Mouse (Mus musculus) kidney, embryonic 16.5 days (tissue): Measurements from ENCODE around the gene Cbx1. TPM values are rescaled to one million over a fixed set of nuclear protein-coding genes. Genes with fewer than 3 reads are reported as not detected.

Source experiments
- ATAC-seq: fragments of 200-750 bp; cut with Nextera tagmentation; 2 replicates; pipeline ENCODE4 v1.8.0; 2017; ENCODE audit warnings: moderate TSS enrichment; ENCODE audit not compliant: low FRiP score, low TSS enrichment
- H3K27ac ChIP-seq: fragments of 300-500 bp; sonication (generic); 2 replicates; pipeline ENCODE4 v1.5.1; 2014; ENCODE audit warnings: low read length
- H3K27me3 ChIP-seq: fragments of 300-500 bp; sonication (generic); 2 replicates; pipeline ENCODE4 v1.6.1; 2014; ENCODE audit warnings: low read length, control low read depth, mixed read lengths; ENCODE audit not compliant: insufficient read depth
- H3K36me3 ChIP-seq: fragments of 300-500 bp; sonication (generic); 2 replicates; pipeline ENCODE4 v1.6.1; 2014; ENCODE audit warnings: low read length, control low read depth, mixed read lengths; ENCODE audit not compliant: insufficient read depth
- H3K4me1 ChIP-seq: fragments of 300-500 bp; sonication (generic); 2 replicates; pipeline ENCODE4 v1.6.1; 2014; ENCODE audit warnings: low read length, control low read depth, mixed read lengths; ENCODE audit not compliant: insufficient read depth
- H3K4me2 ChIP-seq: fragments of 300-500 bp; sonication (generic); replicated peaks from 2 replicates; pipeline ENCODE4 v1.6.1; 2014; ENCODE audit warnings: low read depth, low read length
- H3K4me3 ChIP-seq: fragments of 300-500 bp; sonication (generic); 2 replicates; pipeline ENCODE4 v1.5.1; 2014; ENCODE audit warnings: mild to moderate bottlenecking, low read length
- H3K9ac ChIP-seq: fragments of 300-500 bp; sonication (generic); replicated peaks from 2 replicates; pipeline ENCODE4 v1.6.1; 2014; ENCODE audit warnings: low read length
- H3K9me3 ChIP-seq: fragments of 300-500 bp; sonication (generic); 2 replicates; pipeline ENCODE4 v1.6.1; 2016; ENCODE audit warnings: low read length, control low read depth
- whole genome bisulfite sequencing: fragments of 180-500 bp; shearing (Covaris S2); extraction: QIAGEN DNeasy Blood & Tissue Kit; methylation state at CpG from one replicate; pipeline ENCODE4 v1.1.7; 2014; 5-methylcytosine and 5-hydroxymethylcytosine counted together
- polyA plus RNA-seq: library from polyadenylated mRNA; unstranded; fragments of >200 nt; fragmentation: Nextera tagmentation; extraction: Ambion mirVana; gene quantifications from 2 replicates; pipeline ENCODE4 v1.2.1, GENCODE M21; 2015

Gene Cbx1
- polyA plus RNA-seq, 1 experiment from 2014 or later: 109 TPM

DNA sequence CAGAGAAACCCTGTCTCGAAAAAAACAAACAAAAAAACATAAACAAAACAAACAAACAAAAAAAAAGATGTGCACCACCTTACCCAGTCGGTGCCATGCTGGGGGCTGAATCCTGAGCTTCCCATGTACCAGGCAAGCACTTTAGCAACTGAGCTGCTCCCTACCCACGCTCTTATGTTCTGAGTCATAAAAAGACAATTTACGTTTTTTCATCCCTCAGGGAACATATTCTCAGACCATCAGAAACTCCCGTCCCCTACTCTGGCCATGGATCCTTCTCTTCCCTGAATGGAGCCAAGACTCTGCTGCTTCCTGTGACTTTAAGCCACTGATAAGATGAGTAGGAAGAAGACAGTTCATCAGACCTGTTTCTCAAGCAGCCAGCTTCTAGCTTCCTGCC lies 30.5 kb upstream of the Cbx1 start:
- Histone ChIP-seq H3K27me3 (no peaks in the 10 kb centered on the region), H3K9ac (no peak overlapping the region), H3K9me3 (no peaks in the 10 kb centered on the region), H3K4me2 (no peak overlapping the region), H3K4me3 (no peak overlapping the region), H3K27ac (no peak overlapping the region), H3K4me1 (0 out of 2 replicates have a peak, but pooled peaks cover 7% of the 10 kb centered on the region), H3K36me3 (no peaks in the 10 kb centered on the region)
- ATAC-seq: no peak
- WGBS: 62% methylated on average over 5 of the region's 5 CpGs

DNA sequence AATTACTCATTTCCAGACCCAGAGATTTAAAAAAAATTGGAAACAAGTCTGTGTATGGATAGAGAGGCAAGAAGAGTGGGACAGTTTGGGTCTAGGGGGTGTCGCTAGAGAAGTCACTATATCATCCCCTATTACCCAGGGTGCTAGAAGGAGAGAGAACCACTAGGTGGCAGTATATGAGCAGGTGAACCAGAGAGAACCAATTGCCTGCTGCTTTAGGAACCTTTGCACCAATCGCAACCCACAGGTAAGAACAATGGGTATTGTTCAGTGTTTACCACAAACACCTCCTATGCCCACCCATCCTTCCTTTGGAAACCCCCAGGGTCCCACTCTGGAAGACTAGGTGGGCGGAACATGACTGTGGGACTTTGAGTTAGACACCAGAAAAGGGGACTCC lies 28.9 kb upstream of the Cbx1 start:
- no peak overlapping the region for H3K9ac ChIP-seq
- no peak overlapping the region for H3K27ac ChIP-seq
- 0 out of 2 replicates have a peak, but pooled peaks cover 7% of the 10 kb centered on the region for H3K4me1 ChIP-seq
- no peaks in the 10 kb centered on the region for H3K27me3 ChIP-seq
- peak; percentile 37; the same call in 1 of the 2 replicates for ATAC-seq
- no peak overlapping the region for H3K4me3 ChIP-seq
- no peaks in the 10 kb centered on the region for H3K36me3 ChIP-seq
- 58% methylated on average over 3 of the region's 3 CpGs for WGBS
- no peak overlapping the region for H3K4me2 ChIP-seq
- no peaks in the 10 kb centered on the region for H3K9me3 ChIP-seq

DNA sequence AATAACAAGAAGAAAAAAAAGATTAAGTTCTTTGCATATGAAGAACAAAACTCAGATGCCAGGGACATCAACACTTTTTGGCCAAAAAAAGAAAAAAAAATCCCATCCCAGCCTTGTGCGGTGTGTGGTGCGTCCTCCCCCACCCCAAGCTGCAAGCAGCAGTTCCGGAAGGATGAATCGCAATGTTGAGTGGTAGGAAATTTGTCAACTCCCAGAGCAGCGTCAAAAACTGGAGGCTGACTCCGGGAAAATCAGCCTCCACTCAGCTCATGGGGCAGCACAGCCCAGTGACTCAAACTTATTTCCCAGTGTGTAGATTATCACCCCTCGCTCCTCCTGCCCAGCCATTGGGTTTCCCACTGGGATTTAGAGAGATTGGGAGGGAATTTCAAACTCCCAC lies 26.9 kb upstream of the Cbx1 start:
- Histone ChIP-seq H3K27ac (no peak overlapping the region), H3K4me2 (no peak overlapping the region), H3K9ac (0 out of 2 replicates have a peak overlapping the region, but pooled peaks have one; percentile 18), H3K36me3 (no peaks in the 10 kb centered on the region), H3K9me3 (no peaks in the 10 kb centered on the region), H3K4me3 (no peak overlapping the region), H3K4me1 (0 out of 2 replicates have a peak, but pooled peaks cover 7% of the 10 kb centered on the region), H3K27me3 (no peaks in the 10 kb centered on the region)
- 43% methylated on average over 7 of the region's 7 CpGs for WGBS
- no peak for ATAC-seq

DNA sequence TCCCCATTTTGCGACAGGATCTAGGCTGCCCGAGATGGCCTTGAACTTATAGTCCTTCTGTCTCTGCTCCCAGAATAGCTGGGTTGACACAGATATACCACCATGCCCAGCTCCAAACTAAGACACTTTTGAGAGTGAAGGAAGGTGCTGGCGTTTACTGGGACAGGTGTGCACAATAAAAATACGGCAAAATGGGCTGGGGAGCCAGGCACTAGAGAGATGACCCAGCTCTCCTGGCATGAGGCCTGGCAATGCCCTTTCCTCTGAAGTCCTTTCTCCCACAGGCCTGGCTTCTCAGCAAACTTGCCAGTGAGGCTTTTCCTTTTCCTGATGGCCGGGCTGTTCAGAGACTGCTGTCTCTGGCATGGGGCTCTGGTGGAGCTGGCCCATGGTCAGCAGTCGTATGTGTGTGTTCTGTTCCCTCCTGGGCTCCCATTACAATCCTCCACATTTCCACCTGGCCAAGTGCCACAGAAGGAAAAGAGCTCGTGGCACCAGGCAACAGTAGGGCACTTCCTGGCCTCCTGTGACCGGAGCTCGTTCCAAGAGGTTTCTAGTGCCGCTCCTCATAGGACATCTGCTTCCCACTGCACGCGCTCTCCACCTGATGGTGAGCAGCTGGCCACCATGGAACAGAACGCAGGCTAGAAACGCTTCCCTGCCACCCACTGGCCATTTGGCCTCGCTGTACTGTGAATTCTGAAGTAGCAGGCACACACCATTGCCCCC lies 26.0 kb upstream of the Cbx1 start:
- Histone ChIP-seq H3K4me2 (no peak overlapping the region), H3K4me3 (no peak overlapping the region)

DNA sequence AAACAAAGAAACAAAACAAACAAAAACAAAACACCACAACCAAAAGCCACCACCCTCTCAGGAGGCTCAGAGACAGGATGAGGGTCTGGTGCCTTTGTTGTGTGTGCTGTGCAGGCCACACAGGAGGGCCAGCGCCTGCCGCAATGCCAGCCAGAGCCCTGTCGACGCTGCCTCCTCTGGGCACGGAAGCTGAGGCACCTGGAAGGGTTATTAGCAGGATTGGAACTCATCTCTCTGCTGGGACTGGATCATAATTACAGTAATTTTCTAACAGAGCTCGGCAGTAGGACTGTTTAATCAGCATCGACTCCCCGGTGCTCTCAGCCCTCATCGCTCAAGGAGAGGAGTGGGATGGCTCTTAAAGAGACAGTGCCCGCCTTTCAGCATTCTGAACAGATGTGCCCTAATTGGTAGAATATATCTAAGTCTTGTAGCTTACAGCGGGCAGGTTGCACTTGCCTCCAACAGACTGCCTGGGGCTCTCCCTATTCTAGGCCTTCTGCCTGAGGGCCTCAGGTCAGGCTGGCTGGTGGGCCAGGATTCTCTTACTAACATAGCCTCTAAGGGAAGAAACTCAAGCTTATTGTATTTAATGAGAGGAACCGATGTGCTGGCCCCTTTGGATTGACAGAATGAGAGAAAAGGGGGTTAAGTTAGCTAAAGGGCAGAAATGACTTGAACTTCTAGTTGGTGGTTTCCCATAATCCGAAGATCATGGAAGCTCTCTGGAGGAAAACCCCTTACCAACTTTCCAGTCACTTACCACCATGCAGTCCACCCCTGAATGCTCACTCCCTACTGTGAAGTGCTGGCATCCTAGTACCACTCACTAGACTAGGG lies 24.2 kb upstream of the Cbx1 start:
- ATAC-seq: no peak
- Histone ChIP-seq H3K27me3 (no peaks in the 10 kb centered on the region), H3K9me3 (no peaks in the 10 kb centered on the region), H3K9ac (no peak overlapping the region), H3K4me1 (peaks cover 15% of the 10 kb centered on the region; the same call in 1 of the 2 replicates), H3K4me3 (no peak overlapping the region), H3K27ac (peak overlapping the region; percentile 67), H3K36me3 (peaks cover 9% of the 10 kb centered on the region; the same call in 1 of the 2 replicates), H3K4me2 (no peak overlapping the region)
- WGBS: 54% methylated on average over 13 of the region's 13 CpGs

More for the DNA sequence above, 26.0 kb upstream of the Cbx1 start:
- no peak for ATAC-seq
- H3K9ac ChIP-seq: no peak overlapping the region
- H3K27ac ChIP-seq: no peak overlapping the region
- H3K36me3 ChIP-seq: 0 out of 2 replicates have a peak, but pooled peaks cover 1% of the 10 kb centered on the region
- H3K9me3 ChIP-seq: no peaks in the 10 kb centered on the region
- peaks cover 14% of the 10 kb centered on the region; the same call in 1 of the 2 replicates for H3K4me1 ChIP-seq
- 62% methylated on average over 15 of the region's 15 CpGs for WGBS
- H3K27me3 ChIP-seq: no peaks in the 10 kb centered on the region

DNA sequence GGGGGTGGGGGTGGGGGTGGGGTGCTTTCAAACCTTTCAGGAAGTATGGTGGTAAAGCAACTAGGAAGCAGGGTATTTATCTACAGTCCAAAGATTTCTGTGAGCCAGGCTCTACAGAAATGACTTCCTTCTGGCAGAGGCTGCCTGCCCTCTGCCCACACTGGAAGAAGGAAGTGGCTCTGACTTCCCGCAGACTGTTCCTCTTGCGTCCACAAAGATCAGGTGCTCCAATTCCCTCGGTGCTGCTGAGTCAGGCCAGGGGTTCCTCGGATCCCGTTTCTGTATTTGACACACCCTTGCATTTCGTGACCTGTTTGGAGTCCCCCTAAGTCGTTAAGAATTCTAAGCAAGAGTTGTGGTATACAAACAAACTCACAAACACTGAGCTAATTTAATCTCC lies 23.3 kb upstream of the Cbx1 start:
- WGBS: 61% methylated on average over 7 of the region's 7 CpGs
- H3K9ac ChIP-seq: no peak overlapping the region
- no peak overlapping the region for H3K4me2 ChIP-seq
- no peak overlapping the region for H3K4me3 ChIP-seq
- H3K27me3 ChIP-seq: no peaks in the 10 kb centered on the region
- peaks cover 15% of the 10 kb centered on the region; the same call in 1 of the 2 replicates for H3K4me1 ChIP-seq
- ATAC-seq: no peak
- H3K9me3 ChIP-seq: no peaks in the 10 kb centered on the region
- peaks cover 18% of the 10 kb centered on the region; the same call in 1 of the 2 replicates for H3K36me3 ChIP-seq
- peak overlapping the region; percentile 67 for H3K27ac ChIP-seq

DNA sequence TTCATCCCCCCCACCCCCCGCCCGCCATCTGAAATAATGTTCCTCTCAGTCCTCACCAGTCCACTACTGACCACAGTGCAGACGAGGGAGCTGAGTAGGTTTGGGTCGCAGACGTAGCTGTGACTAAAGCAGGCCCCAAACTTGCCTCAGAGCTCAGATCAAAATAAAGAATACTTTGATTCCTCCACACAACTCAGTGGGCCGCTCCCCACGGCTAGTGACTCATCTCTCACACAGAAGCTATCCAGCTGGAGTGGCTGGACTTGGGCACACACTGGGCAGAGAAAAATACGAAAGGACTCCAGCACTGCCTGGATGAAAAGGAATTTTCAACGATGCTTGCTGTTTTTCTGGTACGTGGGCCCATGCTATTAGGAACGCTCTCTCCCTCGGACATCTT lies 22.4 kb upstream of the Cbx1 start:
- no peak overlapping the region for H3K9ac ChIP-seq
- peaks cover 11% of the 10 kb centered on the region; the same call in 1 of the 2 replicates for H3K4me1 ChIP-seq
- H3K9me3 ChIP-seq: no peaks in the 10 kb centered on the region
- H3K27ac ChIP-seq: peak overlapping the region; percentile 2; the same call in 1 of the 2 replicates
- 75% methylated on average over 12 of the region's 12 CpGs for WGBS
- no peak for ATAC-seq
- H3K4me3 ChIP-seq: no peak overlapping the region
- H3K4me2 ChIP-seq: no peak overlapping the region
- H3K36me3 ChIP-seq: peaks cover 27% of the 10 kb centered on the region
- no peaks in the 10 kb centered on the region for H3K27me3 ChIP-seq

DNA sequence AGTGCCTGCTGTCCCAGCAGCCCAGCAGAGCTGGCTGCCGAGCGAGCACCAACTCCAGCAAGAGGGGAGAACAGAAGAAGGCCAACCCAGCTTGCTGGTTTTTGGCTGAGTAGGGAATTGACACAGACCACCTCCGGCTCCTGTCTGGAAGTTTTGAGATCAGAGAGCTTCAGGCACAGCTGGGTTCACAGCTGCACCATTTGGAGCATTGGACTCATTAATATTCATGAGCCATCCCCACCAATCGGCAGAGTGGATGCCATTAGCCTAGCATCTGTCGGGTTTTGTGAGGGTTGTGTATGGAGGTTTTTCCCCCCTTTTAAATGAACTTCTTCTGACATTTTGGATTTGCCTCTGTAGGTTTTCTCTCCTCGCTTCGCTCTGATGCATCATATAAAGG lies 21.8 kb upstream of the Cbx1 start:
- WGBS: 47% methylated on average over 7 of the region's 7 CpGs
- no peaks in the 10 kb centered on the region for H3K27me3 ChIP-seq
- H3K9ac ChIP-seq: no peak overlapping the region
- H3K36me3 ChIP-seq: peaks cover 32% of the 10 kb centered on the region
- no peak overlapping the region for H3K4me2 ChIP-seq
- H3K4me1 ChIP-seq: peaks cover 8% of the 10 kb centered on the region; the same call in 1 of the 2 replicates
- ATAC-seq: no peak
- H3K4me3 ChIP-seq: no peak overlapping the region
- H3K27ac ChIP-seq: 0 out of 2 replicates have a peak overlapping the region, but pooled peaks have one; percentile 2
- no peaks in the 10 kb centered on the region for H3K9me3 ChIP-seq

DNA sequence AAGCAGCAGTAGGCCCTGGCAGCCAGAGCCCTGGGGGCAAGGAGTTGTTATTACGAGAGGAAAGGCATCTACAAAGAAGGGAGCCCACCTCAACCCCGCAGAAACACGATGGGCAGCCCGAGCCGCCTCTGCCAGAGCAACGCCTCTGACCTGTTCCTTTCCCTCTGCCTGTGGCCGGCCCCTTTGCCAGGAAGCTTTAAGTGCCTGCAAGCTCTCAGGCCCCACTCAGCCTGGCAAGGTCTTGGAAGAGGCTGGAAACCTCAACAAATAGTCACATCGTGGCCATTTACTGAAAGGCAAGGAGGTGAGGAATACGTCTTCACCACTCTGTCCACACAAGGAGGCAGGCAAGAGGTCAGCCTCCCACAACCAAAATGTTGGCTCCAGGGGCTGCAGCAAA lies 20.7 kb upstream of the Cbx1 start:
- Histone ChIP-seq H3K9me3 (no peaks in the 10 kb centered on the region), H3K27ac (0 out of 2 replicates have a peak overlapping the region, but pooled peaks have one; percentile 2), H3K4me1 (peaks cover 8% of the 10 kb centered on the region; the same call in 1 of the 2 replicates), H3K27me3 (no peaks in the 10 kb centered on the region), H3K4me2 (no peak overlapping the region), H3K36me3 (peaks cover 40% of the 10 kb centered on the region), H3K9ac (peak overlapping the region; percentile 27; the same call in 1 of the 2 replicates), H3K4me3 (no peak overlapping the region)
- 56% methylated on average over 9 of the region's 9 CpGs for WGBS
- no peak for ATAC-seq
